16 mouse cellular contexts compared by ENCODE assay signal in the genomic region with DNA sequence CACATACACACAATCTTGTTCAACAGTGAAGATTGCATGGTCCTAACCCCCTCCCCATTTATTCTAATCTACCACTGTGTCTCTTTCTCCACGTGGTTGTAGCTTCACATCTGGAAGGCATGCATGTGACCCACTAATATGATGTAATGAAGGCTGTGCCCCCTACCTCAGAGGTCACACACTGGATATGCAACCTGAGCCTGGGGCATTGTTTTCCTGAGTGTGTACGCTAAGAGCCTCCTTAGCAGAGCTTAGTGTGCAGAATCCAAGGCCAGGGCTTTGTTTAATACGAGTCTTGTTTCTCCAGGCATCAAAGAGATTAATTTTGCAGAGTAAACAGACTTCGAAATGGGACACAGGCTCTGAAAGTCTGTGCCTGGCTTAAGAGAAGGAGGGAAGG.
DNase-seq lines count a peak whose midpoint lies in the region; ATAC-seq and TF ChIP-seq lines count a peak whose summit lies in the region.
"Had no signal": no experiment of that assay in that cellular context is flagged by ENCODE, and none has a peak within 500 bp of the region (broad histone marks: within the 10 kb centered on the region; RNA-seq: fewer than 3 reads in every experiment).

No protein-coding gene starts in this region.

- H3K4me2 ChIP-seq in forebrain, embryonic 11.5 days (ENCODE audit: low read depth, low read length, severe bottlenecking): no peak overlapping the region
- no peak overlapping the region for H3K4me2 ChIP-seq in midbrain, embryonic 16.5 days (ENCODE audit: low read length)
- H3K4me2 ChIP-seq in embryonic facial prominence, embryonic 15.5 days (replicated peaks): no peak overlapping the region
- no peak overlapping the region for H3K4me2 ChIP-seq in stomach, postnatal 0 days (replicated peaks; ENCODE audit: low read depth)
- H3K4me2 ChIP-seq: heart, embryonic 13.5 days; intestine, embryonic 15.5 days had no signal

- 33% methylated on average over 4 of the region's 4 CpGs for WGBS in forebrain, embryonic 10.5 days
- WGBS in forebrain, embryonic 11.5 days: 32% methylated on average over 4 of the region's 4 CpGs
- WGBS in midbrain, embryonic 10.5 days: 30% methylated on average over 4 of the region's 4 CpGs
- 28% methylated on average over 4 of the region's 4 CpGs for WGBS in midbrain, embryonic 16.5 days
- 15% methylated on average over 4 of the region's 4 CpGs for WGBS in embryonic facial prominence, embryonic 15.5 days
- WGBS in stomach, postnatal 0 days: 21% methylated on average over 4 of the region's 4 CpGs

- TF ChIP-seq EP300 in stomach, postnatal 0 days (optimal IDR thresholded peaks at IDR 0.05): no peak

- H3K27ac ChIP-seq in forebrain, embryonic 10.5 days: peak overlapping the region; percentile 57; the same call in 1 of the 2 replicates
- H3K27ac ChIP-seq in forebrain, embryonic 11.5 days (ENCODE audit: low read depth, low read length): no peak overlapping the region
- peak overlapping the region; percentile 33; the same call in 1 of the 2 replicates for H3K27ac ChIP-seq in midbrain, embryonic 10.5 days (replicated peaks)
- H3K27ac ChIP-seq in midbrain, embryonic 16.5 days (ENCODE audit: low read length): no peak overlapping the region; the same call in 1 of the 2 replicates
- 0 out of 2 replicates have a peak overlapping the region, but pooled peaks have one; percentile 17 for H3K27ac ChIP-seq in embryonic facial prominence, embryonic 15.5 days (replicated peaks)
- no peak overlapping the region for H3K27ac ChIP-seq in stomach, postnatal 0 days (replicated peaks)
- H3K27ac ChIP-seq: heart, embryonic 13.5 days; intestine, embryonic 15.5 days had no signal

- no peaks in the 10 kb centered on the region for H3K9me3 ChIP-seq in forebrain, embryonic 10.5 days
- no peaks in the 10 kb centered on the region for H3K9me3 ChIP-seq in forebrain, embryonic 11.5 days (ENCODE audit: control insufficient read depth, low read length)
- no peaks in the 10 kb centered on the region; the same call in 1 of the 2 replicates for H3K9me3 ChIP-seq in midbrain, embryonic 10.5 days (replicated peaks)
- H3K9me3 ChIP-seq in midbrain, embryonic 16.5 days (replicated peaks; ENCODE audit: control insufficient read depth, low read length, poor library complexity, severe bottlenecking): 0 out of 2 replicates have a peak, but pooled peaks cover 3% of the 10 kb centered on the region
- no peaks in the 10 kb centered on the region for H3K9me3 ChIP-seq in embryonic facial prominence, embryonic 15.5 days (replicated peaks)
- no peaks in the 10 kb centered on the region for H3K9me3 ChIP-seq in stomach, postnatal 0 days (ENCODE audit: control insufficient read depth, low read length)
- H3K9me3 ChIP-seq: intestine, embryonic 15.5 days had no signal

- no peak overlapping the region for H3K9ac ChIP-seq in forebrain, embryonic 11.5 days (ENCODE audit: low read length)
- no peak overlapping the region for H3K9ac ChIP-seq in midbrain, embryonic 16.5 days (ENCODE audit: low read depth, low read length)
- H3K9ac ChIP-seq in embryonic facial prominence, embryonic 15.5 days: no peak overlapping the region
- no peak overlapping the region for H3K9ac ChIP-seq in stomach, postnatal 0 days (ENCODE audit: low read length)
- H3K9ac ChIP-seq: heart, embryonic 13.5 days; intestine, embryonic 15.5 days had no signal

- H3K4me1 ChIP-seq in forebrain, embryonic 10.5 days: peaks cover 18% of the 10 kb centered on the region
- no peaks in the 10 kb centered on the region for H3K4me1 ChIP-seq in forebrain, embryonic 11.5 days (replicated peaks; ENCODE audit: control insufficient read depth, insufficient read depth, low read length)
- peaks cover 26% of the 10 kb centered on the region for H3K4me1 ChIP-seq in midbrain, embryonic 10.5 days
- H3K4me1 ChIP-seq in midbrain, embryonic 16.5 days (ENCODE audit: control insufficient read depth, insufficient read depth, low read length): peaks cover 5% of the 10 kb centered on the region; the same call in 1 of the 2 replicates
- H3K4me1 ChIP-seq in embryonic facial prominence, embryonic 15.5 days: peaks cover 15% of the 10 kb centered on the region
- H3K4me1 ChIP-seq in stomach, postnatal 0 days (replicated peaks; ENCODE audit: control insufficient read depth, insufficient read depth): no peaks in the 10 kb centered on the region

- ATAC-seq in forebrain, embryonic 11.5 days (replicated peaks; ENCODE audit: low FRiP score): no peak
- no peak for ATAC-seq in midbrain, embryonic 16.5 days
- ATAC-seq in embryonic facial prominence, embryonic 15.5 days (ENCODE audit: insufficient number of reproducible peaks, low FRiP score, low TSS enrichment, low read depth): no peak
- no peak for ATAC-seq in stomach, postnatal 0 days (ENCODE audit: low FRiP score, low TSS enrichment)
- ATAC-seq: intestine, embryonic 15.5 days had no signal

- H3K4me3 ChIP-seq in forebrain, embryonic 10.5 days: no peak overlapping the region
- no peak overlapping the region for H3K4me3 ChIP-seq in forebrain, embryonic 11.5 days (ENCODE audit: low read depth, low read length)
- H3K4me3 ChIP-seq in midbrain, embryonic 10.5 days: no peak overlapping the region
- H3K4me3 ChIP-seq in midbrain, embryonic 16.5 days (ENCODE audit: low read depth, low read length): no peak overlapping the region
- no peak overlapping the region for H3K4me3 ChIP-seq in embryonic facial prominence, embryonic 15.5 days (replicated peaks)
- H3K4me3 ChIP-seq in stomach, postnatal 0 days (ENCODE audit: low read depth, low read length): no peak overlapping the region
- H3K4me3 ChIP-seq: heart, embryonic 13.5 days; intestine, embryonic 15.5 days had no signal

- H3K36me3 ChIP-seq in forebrain, embryonic 10.5 days (replicated peaks): no peaks in the 10 kb centered on the region
- no peaks in the 10 kb centered on the region for H3K36me3 ChIP-seq in forebrain, embryonic 11.5 days (ENCODE audit: control insufficient read depth, insufficient read depth, low read length)
- no peaks in the 10 kb centered on the region for H3K36me3 ChIP-seq in midbrain, embryonic 10.5 days
- H3K36me3 ChIP-seq in midbrain, embryonic 16.5 days (ENCODE audit: control insufficient read depth, insufficient read depth, low read length): no peaks in the 10 kb centered on the region
- no peaks in the 10 kb centered on the region for H3K36me3 ChIP-seq in embryonic facial prominence, embryonic 15.5 days
- H3K36me3 ChIP-seq in stomach, postnatal 0 days (ENCODE audit: control insufficient read depth, insufficient read depth, low read length): no peaks in the 10 kb centered on the region
- H3K36me3 ChIP-seq: heart, embryonic 13.5 days; intestine, embryonic 15.5 days had no signal

- no peak for TF ChIP-seq CTCF in stomach, postnatal 0 days (IDR thresholded peaks at IDR 0.05; ENCODE audit: low read depth)

- DNase-seq in forebrain, embryonic 10.5 days (ENCODE audit: extremely low spot score, low spot score): no peak
- DNase-seq in forebrain, embryonic 11.5 days (ENCODE audit: low spot score): no peak
- DNase-seq in midbrain, embryonic 10.5 days (ENCODE audit: low spot score): no peak
- peak; percentile 78 for DNase-seq in ZHBTc4 (ENCODE audit: low read depth, low spot score)
- no peak for DNase-seq in stomach, postnatal 0 days (ENCODE audit: low spot score)
- DNase-seq in spleen, adult 12 weeks (ENCODE audit: low spot score): no peak
- DNase-seq: adrenal gland, postnatal 25 days; cerebellum, adult 8-10 months; heart, postnatal 4 days; kidney, postnatal 4 days; right cerebral cortex, postnatal 25 days; thymus, postnatal 25 days had no signal

- H3K27me3 ChIP-seq in forebrain, embryonic 10.5 days (ENCODE audit: poor library complexity, severe bottlenecking): no peaks in the 10 kb centered on the region
- no peaks in the 10 kb centered on the region for H3K27me3 ChIP-seq in forebrain, embryonic 11.5 days (ENCODE audit: control insufficient read depth, insufficient read depth, low read length)
- no peaks in the 10 kb centered on the region for H3K27me3 ChIP-seq in midbrain, embryonic 10.5 days (ENCODE audit: low read depth, poor library complexity, severe bottlenecking)
- no peaks in the 10 kb centered on the region for H3K27me3 ChIP-seq in midbrain, embryonic 16.5 days (ENCODE audit: control insufficient read depth, insufficient read depth, low read depth, low read length)
- no peaks in the 10 kb centered on the region for H3K27me3 ChIP-seq in embryonic facial prominence, embryonic 15.5 days
- no peaks in the 10 kb centered on the region for H3K27me3 ChIP-seq in stomach, postnatal 0 days (ENCODE audit: control insufficient read depth, insufficient read depth, low read length)
- H3K27me3 ChIP-seq: heart, embryonic 13.5 days; intestine, embryonic 15.5 days had no signal

Comparison
In these comparisons a context has a peak if more than half of its experiments do, and no peak if none do; other contexts are left out.
1. H3K27ac ChIP-seq: peak in forebrain, embryonic 10.5 days (single experiment), midbrain, embryonic 10.5 days (single experiment) and embryonic facial prominence, embryonic 15.5 days (single experiment); none in forebrain, embryonic 11.5 days (single experiment), midbrain, embryonic 16.5 days (single experiment) and stomach, postnatal 0 days (single experiment).